Mouse (Mus musculus) yolk sac, embryonic 10.5 days (tissue): ENCODE results near the gene Bud23.
"Not testable (repeated sequence)": the region's sequence is repeated elsewhere in the genome, so short reads cannot be mapped to it uniquely, and the experiment has no call there.

ENCODE experiments used
- DNase-seq: peaks from one replicate; pipeline ENCODE4 v3.0.0-alpha.2; 2017; ENCODE audit warnings: low spot score

Gene Bud23

GRCm38 (mm10) chr5:135072061-135072460, 7.3 kb upstream of the Bud23 start:
- DNase-seq = no peak

GRCm38 (mm10) chr5:135070448-135070847, 5.7 kb upstream of the Bud23 start:
- DNase-seq = no peak

- DNase-seq = no peak
Observed at GRCm38 (mm10) chr5:135066008-135066407, 1.2 kb upstream of the Bud23 start.

- DNase-seq = no peak
Observed at GRCm38 (mm10) chr5:135064382-135064766, 385 bp downstream of the Bud23 start.

- peak; percentile 95 for DNase-seq
Observed at GRCm38 (mm10) chr5:135063629-135064381, 954 bp downstream of the Bud23 start, which contains the start of gene Dnajc30. TSS of gene Dnajc30 (plus strand) at chr5:135064202.

GRCm38 (mm10) chr5:135053356-135053755, 11.4 kb downstream of the Bud23 start:
- no peak for DNase-seq

GRCm38 (mm10) chr5:135049268-135049667, 15.5 kb downstream of the Bud23 start:
- DNase-seq = not testable (repeated sequence)

- DNase-seq = no peak
Observed at GRCm38 (mm10) chr5:135048539-135048938, 16.2 kb downstream of the Bud23 start.

- no peak for DNase-seq
Observed at GRCm38 (mm10) chr5:135044575-135044974, 20.2 kb downstream of the Bud23 start.

- DNase-seq = no peak
Observed at GRCm38 (mm10) chr5:135042105-135042788, 22.5 kb downstream of the Bud23 start.

- no peak for DNase-seq
Observed at GRCm38 (mm10) chr5:135040777-135041176, 24.0 kb downstream of the Bud23 start.

- DNase-seq = no peak
Observed at GRCm38 (mm10) chr5:135040059-135040458, 24.7 kb downstream of the Bud23 start.

GRCm38 (mm10) chr5:135039541-135039940, 25.2 kb downstream of the Bud23 start:
- DNase-seq = no peak

- no peak for DNase-seq
Observed at GRCm38 (mm10) chr5:135037946-135038345, 26.8 kb downstream of the Bud23 start.

GRCm38 (mm10) chr5:135035608-135036359, 29.0 kb downstream of the Bud23 start:
- peak; percentile 81 for DNase-seq

GRCm38 (mm10) chr5:135034593-135034992, 30.2 kb downstream of the Bud23 start:
- DNase-seq = no peak

- peak; percentile 33 for DNase-seq
Observed at GRCm38 (mm10) chr5:135032581-135032980, 32.2 kb downstream of the Bud23 start.

GRCm38 (mm10) chr5:135029007-135029854, 35.5 kb downstream of the Bud23 start:
- DNase-seq = peak; percentile 86

- no peak for DNase-seq
Observed at GRCm38 (mm10) chr5:135025899-135026298, 38.9 kb downstream of the Bud23 start.

GRCm38 (mm10) chr5:135024665-135025224, 40.0 kb downstream of the Bud23 start:
- no peak for DNase-seq
